Mouse (Mus musculus): ENCODE measurements around the gene Atg7. TPM values are rescaled to one million over a fixed set of nuclear protein-coding genes. Genes with fewer than 3 reads are reported as not detected.

Atg7 gene
- polyA plus RNA-seq, 1 experiment, result 14.7 TPM

GRCm38 (mm10) chr6:114874138-114874928, 231.4 kb downstream of the Atg7 start:
- H3K27me3 ChIP-seq (ENCODE audit: control insufficient read depth, insufficient read depth, insufficient read length), result no peaks in the 10 kb centered on the region
- peaks cover 77% of the 10 kb centered on the region for H3K79me3 ChIP-seq (ENCODE audit: low read depth)
- H3ac ChIP-seq (ENCODE audit: control insufficient read depth, insufficient read length, low read depth), result peak overlapping the region; percentile 69
- TF ChIP-seq CEBPB (IDR thresholded peaks at IDR 0.05; ENCODE audit: low read depth) (no peak), CTCF (IDR thresholded peaks at IDR 0.05; ENCODE audit: control insufficient read depth, insufficient read depth, insufficient read length) (no peak), USF1 (IDR thresholded peaks at IDR 0.05; ENCODE audit: low read depth) (no peak), MYOG (IDR thresholded peaks at IDR 0.05; ENCODE audit: control insufficient read depth, extremely low read depth, insufficient read length) (no peak), MYOD1 (IDR thresholded peaks at IDR 0.05; ENCODE audit: control insufficient read depth, insufficient read length, low read depth) (no peak), MAX (IDR thresholded peaks at IDR 0.05) (no peak), FOSL1 (IDR thresholded peaks at IDR 0.05; ENCODE audit: insufficient read depth, low read length, poor library complexity, severe bottlenecking) (no peak)
- H3K4me3 ChIP-seq (ENCODE audit: insufficient read depth, poor library complexity, severe bottlenecking), result peak overlapping the region; percentile 42
- peaks cover 97% of the 10 kb centered on the region for H3K79me2 ChIP-seq (ENCODE audit: control insufficient read depth, insufficient read depth)
- peaks cover 3% of the 10 kb centered on the region for H3K36me3 ChIP-seq (ENCODE audit: control insufficient read depth, insufficient read depth)

GRCm38 (mm10) chr6:114875018-114875558, 232.2 kb downstream of the Atg7 start:
- Histone ChIP-seq H3K4me3 (ENCODE audit: insufficient read depth, poor library complexity, severe bottlenecking) (peak overlapping the region; percentile 42), H3ac (ENCODE audit: control insufficient read depth, insufficient read length, low read depth) (peak overlapping the region; percentile 36), H3K27me3 (ENCODE audit: control insufficient read depth, insufficient read depth, insufficient read length) (no peaks in the 10 kb centered on the region), H3K79me2 (ENCODE audit: control insufficient read depth, insufficient read depth) (peaks cover 97% of the 10 kb centered on the region), H3K36me3 (ENCODE audit: control insufficient read depth, insufficient read depth) (peaks cover 3% of the 10 kb centered on the region), H3K79me3 (ENCODE audit: low read depth) (peaks cover 76% of the 10 kb centered on the region)
- TF ChIP-seq MAX (IDR thresholded peaks at IDR 0.05), result peak; percentile 33
- TF ChIP-seq CTCF (IDR thresholded peaks at IDR 0.05; ENCODE audit: control insufficient read depth, insufficient read depth, insufficient read length), result no peak
- TF ChIP-seq USF1 (IDR thresholded peaks at IDR 0.05; ENCODE audit: low read depth), result no peak
- TF ChIP-seq CEBPB (IDR thresholded peaks at IDR 0.05; ENCODE audit: low read depth), result no peak
- no peak for TF ChIP-seq MYOD1 (IDR thresholded peaks at IDR 0.05; ENCODE audit: control insufficient read depth, insufficient read length, low read depth)

GRCm38 (mm10) chr6:114876033-114876432, 233.1 kb downstream of the Atg7 start:
- TF ChIP-seq USF1 (IDR thresholded peaks at IDR 0.05; ENCODE audit: low read depth) (no peak), FOSL1 (IDR thresholded peaks at IDR 0.05; ENCODE audit: insufficient read depth, low read length, poor library complexity, severe bottlenecking) (no peak), MYOG (IDR thresholded peaks at IDR 0.05; ENCODE audit: control insufficient read depth, extremely low read depth, insufficient read length) (no peak), MAX (IDR thresholded peaks at IDR 0.05) (no peak), CTCF (IDR thresholded peaks at IDR 0.05; ENCODE audit: control insufficient read depth, insufficient read depth, insufficient read length) (no peak)
- Histone ChIP-seq H3ac (ENCODE audit: control insufficient read depth, insufficient read length, low read depth) (no peak overlapping the region), H3K79me3 (ENCODE audit: low read depth) (peaks cover 78% of the 10 kb centered on the region), H3K27me3 (ENCODE audit: control insufficient read depth, insufficient read depth, insufficient read length) (no peaks in the 10 kb centered on the region), H3K79me2 (ENCODE audit: control insufficient read depth, insufficient read depth) (peaks cover 97% of the 10 kb centered on the region), H3K36me3 (ENCODE audit: control insufficient read depth, insufficient read depth) (peaks cover 3% of the 10 kb centered on the region), H3K4me3 (ENCODE audit: insufficient read depth, poor library complexity, severe bottlenecking) (no peak overlapping the region)

GRCm38 (mm10) chr6:114876546-114876945, 233.6 kb downstream of the Atg7 start:
- Histone ChIP-seq H3ac (ENCODE audit: control insufficient read depth, insufficient read length, low read depth) (no peak overlapping the region), H3K79me3 (ENCODE audit: low read depth) (peaks cover 79% of the 10 kb centered on the region), H3K4me3 (ENCODE audit: insufficient read depth, poor library complexity, severe bottlenecking) (no peak overlapping the region), H3K27me3 (ENCODE audit: control insufficient read depth, insufficient read depth, insufficient read length) (no peaks in the 10 kb centered on the region), H3K36me3 (ENCODE audit: control insufficient read depth, insufficient read depth) (peaks cover 3% of the 10 kb centered on the region), H3K79me2 (ENCODE audit: control insufficient read depth, insufficient read depth) (peaks cover 97% of the 10 kb centered on the region)
- TF ChIP-seq USF1 (IDR thresholded peaks at IDR 0.05; ENCODE audit: low read depth) (no peak), MAX (IDR thresholded peaks at IDR 0.05) (no peak), MYOD1 (IDR thresholded peaks at IDR 0.05; ENCODE audit: control insufficient read depth, insufficient read length, low read depth) (no peak), CTCF (IDR thresholded peaks at IDR 0.05; ENCODE audit: control insufficient read depth, insufficient read depth, insufficient read length) (no peak), CEBPB (IDR thresholded peaks at IDR 0.05; ENCODE audit: low read depth) (no peak), MYOG (IDR thresholded peaks at IDR 0.05; ENCODE audit: control insufficient read depth, extremely low read depth, insufficient read length) (no peak), FOSL1 (IDR thresholded peaks at IDR 0.05; ENCODE audit: insufficient read depth, low read length, poor library complexity, severe bottlenecking) (no peak)

- no peak overlapping the region for H3ac ChIP-seq (ENCODE audit: control insufficient read depth, insufficient read length, low read depth)
- peaks cover 97% of the 10 kb centered on the region for H3K79me2 ChIP-seq (ENCODE audit: control insufficient read depth, insufficient read depth)
- TF ChIP-seq CEBPB (IDR thresholded peaks at IDR 0.05; ENCODE audit: low read depth) (no peak), MAX (IDR thresholded peaks at IDR 0.05) (no peak), CTCF (IDR thresholded peaks at IDR 0.05; ENCODE audit: control insufficient read depth, insufficient read depth, insufficient read length) (no peak), MYOG (IDR thresholded peaks at IDR 0.05; ENCODE audit: control insufficient read depth, extremely low read depth, insufficient read length) (no peak), MYOD1 (IDR thresholded peaks at IDR 0.05; ENCODE audit: control insufficient read depth, insufficient read length, low read depth) (no peak), USF1 (IDR thresholded peaks at IDR 0.05; ENCODE audit: low read depth) (no peak), FOSL1 (IDR thresholded peaks at IDR 0.05; ENCODE audit: insufficient read depth, low read length, poor library complexity, severe bottlenecking) (no peak)
- no peaks in the 10 kb centered on the region for H3K27me3 ChIP-seq (ENCODE audit: control insufficient read depth, insufficient read depth, insufficient read length)
- no peak overlapping the region for H3K4me3 ChIP-seq (ENCODE audit: insufficient read depth, poor library complexity, severe bottlenecking)
- peaks cover 83% of the 10 kb centered on the region for H3K79me3 ChIP-seq (ENCODE audit: low read depth)
- H3K36me3 ChIP-seq (ENCODE audit: control insufficient read depth, insufficient read depth), result peaks cover 7% of the 10 kb centered on the region
Observed at GRCm38 (mm10) chr6:114878841-114879520, 236.1 kb downstream of the Atg7 start.

All from C2C12 (cell line).